Mouse (Mus musculus) stomach, postnatal 0 days (tissue): ENCODE measurements around the gene Cebpe.

Source experiments
- CTCF ChIP-seq: IDR thresholded peaks from 2 replicates; pipeline ENCODE4 v1.5.1; 2016; ENCODE audit warnings: antibody characterized with exemption, low read depth, mild to moderate bottlenecking, moderate library complexity
- EP300 ChIP-seq: optimal IDR thresholded peaks from 2 replicates; pipeline ENCODE3; 2016; ENCODE audit warnings: antibody characterized with exemption

GRCm38 (mm10) chr14:54682396-54682795 lies 29.6 kb downstream of the Cebpe start:
- no peak for TF ChIP-seq CTCF
- TF ChIP-seq EP300 = no peak
